Mouse (Mus musculus) spleen, postnatal 36 days (tissue): ENCODE measurements at regions not wholly inside any gene's neighbourhood (a gene's known extent, or its start where the extent isn't known, plus 50 kb on each side); places are given as distances from the start of the nearest gene placed in this dataset.
"Not testable (repeated sequence)": the region's sequence is repeated elsewhere in the genome, so short reads cannot be mapped to it uniquely, and the experiment has no call there.

ENCODE experiments used
- DNase-seq, 2 experiments: peaks; one replicate each; pipeline ENCODE4 v3.0.0; 2022; ENCODE audit warnings: low spot score in 2 of 2, mixed read lengths in 1 of 2

GRCm38 (mm10) chr10:53482919-53483318, 103.2 kb upstream of the Cep85l start:
- no peak for DNase-seq

- no peak for DNase-seq
Observed at GRCm38 (mm10) chr10:53470200-53470599, 90.5 kb upstream of the Cep85l start.

- no peak for DNase-seq
Observed at GRCm38 (mm10) chr10:53469611-53470010, 89.9 kb upstream of the Cep85l start.

- no peak for DNase-seq
Observed at GRCm38 (mm10) chr10:53468293-53468545, 88.5 kb upstream of the Cep85l start.

GRCm38 (mm10) chr10:53467472-53468292, 87.9 kb upstream of the Cep85l start:
- no peak for DNase-seq

- DNase-seq: no peak
Observed at GRCm38 (mm10) chr10:53466851-53467250, 87.1 kb upstream of the Cep85l start.

- no peak for DNase-seq
Observed at GRCm38 (mm10) chr10:53466261-53466660, 86.5 kb upstream of the Cep85l start.

GRCm38 (mm10) chr10:53464581-53464980, 84.8 kb upstream of the Cep85l start:
- DNase-seq: no peak

- no peak for DNase-seq
Observed at GRCm38 (mm10) chr10:53464006-53464405, 84.3 kb upstream of the Cep85l start.

- no peak for DNase-seq
Observed at GRCm38 (mm10) chr10:53463471-53463870, 83.7 kb upstream of the Cep85l start.

- no peak for DNase-seq
Observed at GRCm38 (mm10) chr10:53462449-53463308, 82.9 kb upstream of the Cep85l start.

GRCm38 (mm10) chr10:53461070-53461781, 81.5 kb upstream of the Cep85l start:
- no peak for DNase-seq

GRCm38 (mm10) chr10:53459706-53460105, 80.0 kb upstream of the Cep85l start:
- not testable (repeated sequence) for DNase-seq

GRCm38 (mm10) chr10:53456027-53456713, 76.4 kb upstream of the Cep85l start:
- DNase-seq: no peak

GRCm38 (mm10) chr10:53444789-53445188, 65.0 kb upstream of the Cep85l start:
- no peak for DNase-seq

- no peak for DNase-seq
Observed at GRCm38 (mm10) chr10:53443443-53443842, 63.7 kb upstream of the Cep85l start.

- no peak for DNase-seq
Observed at GRCm38 (mm10) chr10:53442912-53443311, 63.2 kb upstream of the Cep85l start.

GRCm38 (mm10) chr10:53440251-53440650, 60.5 kb upstream of the Cep85l start:
- DNase-seq: no peak

- DNase-seq: no peak
Observed at GRCm38 (mm10) chr10:53438388-53438787, 58.6 kb upstream of the Cep85l start.

- DNase-seq: no peak
Observed at GRCm38 (mm10) chr10:53437724-53438123, 58.0 kb upstream of the Cep85l start.

GRCm38 (mm10) chr10:53436023-53436475, 56.3 kb upstream of the Cep85l start:
- no peak for DNase-seq
